Mouse (Mus musculus) mesoderm, embryonic 11.5 days (tissue): ENCODE results near the gene Cdc37.
A peak's percentile ranks its signal among the peaks of the same experiment; 100 is the strongest.
"Not testable (repeated sequence)": the region's sequence is repeated elsewhere in the genome, so short reads cannot be mapped to it uniquely, and the experiment has no call there.

Experiments
- DNase-seq: peaks from one replicate; pipeline ENCODE4 v3.0.0-alpha.2; 2012; ENCODE audit warnings: low read depth, low spot score

The Cdc37 gene

GRCm38 (mm10) chr9:21149654-21150419 lies at the start of gene Cdc37:
Gene Cdc37, minus strand, starts transcription at chr9:21149982.
- DNase-seq: peak; percentile 95

GRCm38 (mm10) chr9:21198960-21199359 lies 49.2 kb upstream of the Cdc37 start:
- no peak for DNase-seq

- peak; percentile 61 for DNase-seq
Observed at GRCm38 (mm10) chr9:21197981-21198380, 48.2 kb upstream of the Cdc37 start.

GRCm38 (mm10) chr9:21196521-21197433 lies 47.0 kb upstream of the Cdc37 start:
- no peak for DNase-seq

- not testable (repeated sequence) for DNase-seq
Observed at GRCm38 (mm10) chr9:21195736-21196505, 46.1 kb upstream of the Cdc37 start.

- DNase-seq: no peak
Observed at GRCm38 (mm10) chr9:21194787-21195493, 45.2 kb upstream of the Cdc37 start.

- DNase-seq: no peak
Observed at GRCm38 (mm10) chr9:21193786-21194185, 44.0 kb upstream of the Cdc37 start.

GRCm38 (mm10) chr9:21190670-21191069 lies 40.9 kb upstream of the Cdc37 start:
- DNase-seq: no peak

- no peak for DNase-seq
Observed at GRCm38 (mm10) chr9:21189905-21190304, 40.1 kb upstream of the Cdc37 start.

- DNase-seq: no peak
Observed at GRCm38 (mm10) chr9:21185436-21185835, 35.7 kb upstream of the Cdc37 start.

- DNase-seq: no peak
Observed at GRCm38 (mm10) chr9:21184733-21185132, 35.0 kb upstream of the Cdc37 start.

GRCm38 (mm10) chr9:21183905-21184413 lies 34.2 kb upstream of the Cdc37 start:
- DNase-seq: no peak

- no peak for DNase-seq
Observed at GRCm38 (mm10) chr9:21183421-21183820, 33.6 kb upstream of the Cdc37 start.

GRCm38 (mm10) chr9:21181421-21182220 lies 31.8 kb upstream of the Cdc37 start:
- DNase-seq: peak; percentile 61

- no peak for DNase-seq
Observed at GRCm38 (mm10) chr9:21180841-21181240, 31.1 kb upstream of the Cdc37 start.

- no peak for DNase-seq
Observed at GRCm38 (mm10) chr9:21180402-21180801, 30.6 kb upstream of the Cdc37 start.

GRCm38 (mm10) chr9:21172364-21172763 lies 22.6 kb upstream of the Cdc37 start:
- DNase-seq: no peak

- no peak for DNase-seq
Observed at GRCm38 (mm10) chr9:21169157-21169556, 19.4 kb upstream of the Cdc37 start.

- peak; percentile 87 for DNase-seq
Observed at GRCm38 (mm10) chr9:21168161-21169123, 18.7 kb upstream of the Cdc37 start.
